Mouse (Mus musculus) ES-Bruce4 (cell line): Measurements from ENCODE around the gene Hist1h3h.
"Not testable (repeated sequence)": the region's sequence is repeated elsewhere in the genome, so short reads cannot be mapped to it uniquely, and the experiment has no call there.

Experiments used
- CTCF ChIP-seq: IDR thresholded peaks from one replicate; pipeline ENCODE4 v1.8.1; 2011; ENCODE audit warnings: low read depth, low read length
- EP300 ChIP-seq: IDR thresholded peaks from 2 replicates; pipeline ENCODE4 v1.6.1; 2011; ENCODE audit warnings: low read depth, low read length; ENCODE audit not compliant: insufficient read depth

DNA sequence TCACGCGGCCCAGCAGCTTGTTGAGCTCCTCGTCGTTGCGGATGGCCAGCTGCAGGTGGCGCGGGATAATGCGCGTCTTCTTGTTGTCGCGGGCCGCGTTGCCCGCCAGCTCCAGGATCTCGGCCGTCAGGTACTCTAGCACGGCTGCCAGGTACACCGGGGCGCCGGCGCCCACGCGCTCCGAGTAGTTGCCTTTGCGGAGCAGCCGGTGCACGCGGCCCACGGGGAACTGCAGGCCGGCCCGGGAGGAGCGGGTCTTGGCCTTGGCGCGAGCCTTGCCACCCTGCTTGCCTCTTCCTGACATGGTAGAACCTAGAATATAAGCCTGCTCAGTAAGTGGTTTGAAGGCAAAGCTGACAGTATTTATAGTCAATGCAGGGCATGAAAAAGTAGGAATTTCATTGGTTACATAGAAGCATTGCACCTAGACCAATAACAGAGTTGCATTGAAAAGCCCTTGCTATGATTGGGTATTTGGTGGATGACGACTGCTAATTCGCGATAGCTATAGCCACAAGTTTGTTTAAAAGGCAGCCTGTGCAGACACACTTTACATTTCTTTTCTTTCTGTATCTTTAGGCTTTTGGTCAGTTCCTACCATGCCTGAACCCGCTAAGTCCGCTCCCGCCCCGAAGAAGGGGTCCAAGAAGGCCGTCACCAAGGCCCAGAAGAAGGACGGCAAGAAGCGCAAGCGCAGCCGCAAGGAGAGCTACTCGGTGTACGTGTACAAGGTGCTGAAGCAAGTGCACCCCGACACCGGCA, 36.2 kb downstream of the Hist1h3h start, which contains the start of the genes Hist1h2ak and Hist1h2bn:
- TF ChIP-seq CTCF, EP300: not testable (repeated sequence)
